Mouse (Mus musculus): ENCODE results near the gene Ugt1a9.
"Not testable (repeated sequence)": the region's sequence is repeated elsewhere in the genome, so short reads cannot be mapped to it uniquely, and the experiment has no call there.

GRCm38 (mm10) chr1:88109027-88109557 is 38.5 kb downstream of the Ugt1a9 start:
- not testable (repeated sequence) for TF ChIP-seq POLR2A (IDR thresholded peaks at IDR 0.05; ENCODE audit: borderline replicate concordance, control insufficient read depth, low read depth, low read length); CTCF (IDR thresholded peaks at IDR 0.05; ENCODE audit: control insufficient read depth, insufficient read depth, low read length)
